22 mouse cellular contexts compared by ENCODE assay signal in genomic region chr16:96906630-96907029, GRCm38 (mm10).
A peak's percentile ranks its signal among the peaks of the same experiment; 100 is the strongest.
DNase-seq lines count a peak whose midpoint lies in the region; ATAC-seq and TF ChIP-seq lines count a peak whose summit lies in the region.
"Had no signal": no experiment of that assay in that cellular context is flagged by ENCODE, and none has a peak within 500 bp of the region (broad histone marks: within the 10 kb centered on the region; RNA-seq: fewer than 3 reads in every experiment).

No protein-coding gene starts in this region.

- peak; percentile 82 for DNase-seq in heart, embryonic 10.5 days (ENCODE audit: low spot score)
- DNase-seq in heart, adult 9 months (ENCODE audit: low spot score in 2 of 2) = no peak
- DNase-seq in c-Kit-positive CD71-negative TER-119-negative erythroid progenitor cells, embryonic 14.5 days (ENCODE audit: low read depth) = peak; percentile 2
- DNase-seq in liver, embryonic 11.5 days (ENCODE audit: low spot score) = no peak
- DNase-seq in kidney, adult 2 months = no peak
- no peak for DNase-seq in cerebellum, adult 8-10 months
- DNase-seq: adrenal gland, adult 8-10 months; cerebellum, adult 2 months; gastrocnemius, postnatal 36 days; kidney, postnatal 14 days; thymus, postnatal 4 days had no signal

- no peak overlapping the region for H3K4me2 ChIP-seq in liver, embryonic 11.5 days
- no peak overlapping the region for H3K4me2 ChIP-seq in forebrain, embryonic 15.5 days (replicated peaks)
- H3K4me2 ChIP-seq: embryonic facial prominence, embryonic 13.5 days; hindbrain, embryonic 12.5 days; limb, embryonic 12.5 days; lung, embryonic 15.5 days; midbrain, embryonic 15.5 days; neural tube, embryonic 12.5 days had no signal

- H3K9me3 ChIP-seq in heart, embryonic 10.5 days = no peaks in the 10 kb centered on the region
- H3K9me3 ChIP-seq in liver, embryonic 11.5 days (ENCODE audit: control insufficient read depth, low read length) = no peaks in the 10 kb centered on the region
- H3K9me3 ChIP-seq in forebrain, embryonic 15.5 days = no peaks in the 10 kb centered on the region
- H3K9me3 ChIP-seq: embryonic facial prominence, embryonic 13.5 days; hindbrain, embryonic 12.5 days; limb, embryonic 12.5 days; lung, embryonic 15.5 days; midbrain, embryonic 15.5 days; neural tube, embryonic 12.5 days had no signal

- H3K4me3 ChIP-seq in heart, embryonic 10.5 days = no peak overlapping the region
- no peak overlapping the region for H3K4me3 ChIP-seq in liver, embryonic 11.5 days (ENCODE audit: low read depth, low read length)
- no peak overlapping the region for H3K4me3 ChIP-seq in kidney, adult 2 months (ENCODE audit: insufficient read depth, low read depth, low read length)
- no peak overlapping the region for H3K4me3 ChIP-seq in forebrain, embryonic 15.5 days
- H3K4me3 ChIP-seq: embryonic facial prominence, embryonic 13.5 days; hindbrain, embryonic 12.5 days; left cerebral cortex, adult 2 months; limb, embryonic 12.5 days; lung, embryonic 15.5 days; midbrain, embryonic 15.5 days; neural tube, embryonic 12.5 days had no signal

- TF ChIP-seq CTCF in kidney, adult 2 months (conservative IDR thresholded peaks at IDR 0.05; ENCODE audit: insufficient read depth, insufficient read length, low read depth, low read length) = no peak

- peak overlapping the region; percentile 65; the same call in 1 of the 2 replicates for H3K27ac ChIP-seq in heart, embryonic 10.5 days
- H3K27ac ChIP-seq in liver, embryonic 11.5 days (ENCODE audit: low read depth, low read length) = peak overlapping the region; percentile 69; the same call in 1 of the 2 replicates
- H3K27ac ChIP-seq in kidney, adult 2 months (ENCODE audit: insufficient read depth, low read depth, low read length) = no peak overlapping the region
- no peak overlapping the region for H3K27ac ChIP-seq in forebrain, embryonic 15.5 days (replicated peaks)
- H3K27ac ChIP-seq: embryonic facial prominence, embryonic 13.5 days; hindbrain, embryonic 12.5 days; left cerebral cortex, adult 2 months; limb, embryonic 12.5 days; lung, embryonic 15.5 days; midbrain, embryonic 15.5 days; neural tube, embryonic 12.5 days had no signal

- ATAC-seq in liver, embryonic 11.5 days (replicated peaks; ENCODE audit: low FRiP score) = peak; percentile 99
- peak; percentile 95 for ATAC-seq in megakaryocyte progenitor cell, adult 5-6 weeks (replicated peaks; ENCODE audit: poor library complexity)
- ATAC-seq in forebrain, embryonic 15.5 days (replicated peaks) = no peak
- ATAC-seq: inflammation-experienced regulatory T-cells, adult 6 months; midbrain, embryonic 15.5 days had no signal

- no peak overlapping the region for H3K9ac ChIP-seq in liver, embryonic 11.5 days (ENCODE audit: low read depth, low read length)
- no peak overlapping the region for H3K9ac ChIP-seq in forebrain, embryonic 15.5 days (replicated peaks)
- H3K9ac ChIP-seq: embryonic facial prominence, embryonic 13.5 days; hindbrain, embryonic 12.5 days; limb, embryonic 12.5 days; lung, embryonic 15.5 days; midbrain, embryonic 15.5 days; neural tube, embryonic 12.5 days had no signal

- peaks cover 27% of the 10 kb centered on the region for H3K4me1 ChIP-seq in heart, embryonic 10.5 days
- peaks cover 14% of the 10 kb centered on the region for H3K4me1 ChIP-seq in liver, embryonic 11.5 days (replicated peaks; ENCODE audit: control insufficient read depth, insufficient read depth, low read length)
- no peaks in the 10 kb centered on the region for H3K4me1 ChIP-seq in kidney, adult 2 months (ENCODE audit: control insufficient read depth, insufficient read depth, low read length)
- H3K4me1 ChIP-seq in forebrain, embryonic 15.5 days = no peaks in the 10 kb centered on the region
- H3K4me1 ChIP-seq: embryonic facial prominence, embryonic 13.5 days; lung, embryonic 15.5 days had no signal

- 67% methylated on average over 2 of the region's 2 CpGs for WGBS in heart, embryonic 10.5 days
- WGBS in liver, embryonic 11.5 days = 51% methylated on average over 2 of the region's 2 CpGs
- WGBS in kidney, adult 2 months = 82% methylated on average over 2 of the region's 2 CpGs
- WGBS in forebrain, embryonic 15.5 days = 88% methylated on average over 2 of the region's 2 CpGs

- no peaks in the 10 kb centered on the region for H3K27me3 ChIP-seq in heart, embryonic 10.5 days (ENCODE audit: insufficient read depth, poor library complexity, severe bottlenecking)
- H3K27me3 ChIP-seq in liver, embryonic 11.5 days (replicated peaks; ENCODE audit: control insufficient read depth, insufficient read depth, low read length) = no peaks in the 10 kb centered on the region
- H3K27me3 ChIP-seq in kidney, adult 2 months (replicated peaks; ENCODE audit: control insufficient read depth, insufficient read depth, low read length) = no peaks in the 10 kb centered on the region
- no peaks in the 10 kb centered on the region for H3K27me3 ChIP-seq in forebrain, embryonic 15.5 days
- H3K27me3 ChIP-seq: CH12.LX; embryonic facial prominence, embryonic 13.5 days; hindbrain, embryonic 12.5 days; limb, embryonic 12.5 days; lung, embryonic 15.5 days; midbrain, embryonic 15.5 days; neural tube, embryonic 12.5 days had no signal

- no peaks in the 10 kb centered on the region for H3K36me3 ChIP-seq in heart, embryonic 10.5 days
- no peaks in the 10 kb centered on the region for H3K36me3 ChIP-seq in liver, embryonic 11.5 days (ENCODE audit: control insufficient read depth, insufficient read depth, low read length)
- no peaks in the 10 kb centered on the region for H3K36me3 ChIP-seq in kidney, adult 2 months (ENCODE audit: control insufficient read depth, insufficient read depth, low read length)
- H3K36me3 ChIP-seq in forebrain, embryonic 15.5 days = no peaks in the 10 kb centered on the region
- H3K36me3 ChIP-seq: embryonic facial prominence, embryonic 13.5 days; hindbrain, embryonic 12.5 days; limb, embryonic 12.5 days; lung, embryonic 15.5 days; midbrain, embryonic 15.5 days; neural tube, embryonic 12.5 days had no signal

- no peak for TF ChIP-seq POLR2A in kidney, adult 2 months (IDR thresholded peaks at IDR 0.05; ENCODE audit: low read depth, low read length)

Comparison
In these comparisons a context has a peak if more than half of its experiments do, and no peak if none do; other contexts are left out.
1. DNase-seq: peak in heart, embryonic 10.5 days (single experiment) and c-Kit-positive CD71-negative TER-119-negative erythroid progenitor cells, embryonic 14.5 days (single experiment); none in heart, adult 9 months (0 of 2), liver, embryonic 11.5 days (single experiment), kidney, adult 2 months (single experiment) and cerebellum, adult 8-10 months (single experiment).
2. H3K27ac ChIP-seq: peak in heart, embryonic 10.5 days (single experiment) and liver, embryonic 11.5 days (single experiment); none in kidney, adult 2 months (single experiment) and forebrain, embryonic 15.5 days (single experiment).